Comparison of ENCODE assay signal across 23 mouse cellular contexts in the genomic region with DNA sequence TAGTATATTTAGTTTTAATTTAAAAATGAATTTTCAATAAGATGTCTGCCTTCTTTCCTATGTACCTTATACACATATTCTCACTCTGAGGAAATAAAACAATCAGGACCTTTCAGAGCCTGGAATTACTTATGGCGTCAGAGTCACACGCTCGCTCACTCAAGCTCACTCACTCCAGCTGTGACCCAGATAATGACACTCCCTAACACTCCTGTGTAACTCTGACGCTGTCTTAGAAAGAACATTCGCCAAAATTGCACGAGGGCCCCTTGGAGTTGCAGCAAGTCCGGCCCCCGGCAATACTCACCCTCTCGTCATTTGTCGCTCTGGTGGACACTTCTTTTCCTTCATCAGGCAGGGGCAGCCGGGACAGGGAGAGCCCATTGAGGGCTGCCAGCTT. TPM values are rescaled to one million over a fixed set of nuclear protein-coding genes. Genes with fewer than 3 reads are reported as not detected.
A peak's percentile ranks its signal among the peaks of the same experiment; 100 is the strongest.
DNase-seq lines count a peak whose midpoint lies in the region; ATAC-seq and TF ChIP-seq lines count a peak whose summit lies in the region.
"Had no signal": no experiment of that assay in that cellular context is flagged by ENCODE, and none has a peak within 500 bp of the region (broad histone marks: within the 10 kb centered on the region; RNA-seq: fewer than 3 reads in every experiment).

No protein-coding gene starts in this region.

- peaks cover 11% of the 10 kb centered on the region; the same call in 1 of the 2 replicates for H3K4me1 ChIP-seq in heart, embryonic 12.5 days (replicated peaks)
- no peaks in the 10 kb centered on the region for H3K4me1 ChIP-seq in kidney, embryonic 14.5 days (ENCODE audit: control insufficient read depth, insufficient read depth, low read length)
- H3K4me1 ChIP-seq in lung, postnatal 0 days (ENCODE audit: insufficient read depth, low read depth, low read length), result no peaks in the 10 kb centered on the region; the same call in 1 of the 2 replicates
- H3K4me1 ChIP-seq: forebrain, embryonic 13.5 days; hindbrain, embryonic 10.5 days; limb, embryonic 10.5 days; midbrain, embryonic 15.5 days; neural tube, embryonic 12.5 days had no signal

- 32% methylated on average over 11 of the region's 11 CpGs for WGBS in heart, embryonic 12.5 days
- whole genome bisulfite sequencing in kidney, embryonic 14.5 days, result 29% methylated on average over 11 of the region's 11 CpGs
- WGBS in lung, postnatal 0 days, result 44% methylated on average over 11 of the region's 11 CpGs

- DNase-seq in heart, adult 11 months, result no peak
- no peak for DNase-seq in kidney, adult 9 months
- DNase-seq in lung, postnatal 0 days (ENCODE audit: low spot score), result peak; percentile 74
- DNase-seq in lung, postnatal 14 days, result no peak
- peak; percentile 14 for DNase-seq in lung, postnatal 25 days (ENCODE audit: low spot score)
- DNase-seq: adrenal gland, postnatal 25 days; cerebellum, adult 9-10 months; kidney, postnatal 14 days; liver; thymus, adult 18-20 months had no signal

- no peaks in the 10 kb centered on the region for H3K27me3 ChIP-seq in heart, embryonic 12.5 days (replicated peaks)
- H3K27me3 ChIP-seq in kidney, embryonic 14.5 days (ENCODE audit: control insufficient read depth, insufficient read depth, low read length), result no peaks in the 10 kb centered on the region
- no peaks in the 10 kb centered on the region for H3K27me3 ChIP-seq in lung, postnatal 0 days (replicated peaks; ENCODE audit: insufficient read depth, low read length)
- H3K27me3 ChIP-seq: forebrain, embryonic 13.5 days; intestine, embryonic 15.5 days; liver, embryonic 15.5 days; midbrain, embryonic 15.5 days; neural tube, embryonic 12.5 days had no signal

- no peak for TF ChIP-seq EP300 in lung, postnatal 0 days (IDR thresholded peaks at IDR 0.05)

- peak overlapping the region; percentile 37; the same call in 1 of the 2 replicates for H3K9ac ChIP-seq in heart, embryonic 12.5 days
- H3K9ac ChIP-seq in kidney, embryonic 14.5 days (ENCODE audit: low read depth, low read length), result no peak overlapping the region
- H3K9ac ChIP-seq in lung, postnatal 0 days (replicated peaks; ENCODE audit: low read depth), result no peak overlapping the region
- H3K9ac ChIP-seq: forebrain, embryonic 13.5 days; intestine, embryonic 15.5 days; liver, embryonic 15.5 days; midbrain, embryonic 15.5 days; neural tube, embryonic 12.5 days had no signal

- no peak overlapping the region for H3K4me3 ChIP-seq in heart, embryonic 12.5 days
- H3K4me3 ChIP-seq in kidney, embryonic 14.5 days (ENCODE audit: low read length), result no peak overlapping the region
- no peak overlapping the region for H3K4me3 ChIP-seq in lung, postnatal 0 days (ENCODE audit: low read depth, low read length)
- H3K4me3 ChIP-seq: forebrain, embryonic 13.5 days; hindbrain, embryonic 10.5 days; intestine, embryonic 15.5 days; layer of hippocampus, adult 2 months; limb, embryonic 10.5 days; liver, embryonic 15.5 days; midbrain, embryonic 15.5 days; neural tube, embryonic 12.5 days had no signal

- H3K9me3 ChIP-seq in heart, embryonic 12.5 days (replicated peaks), result no peaks in the 10 kb centered on the region
- no peaks in the 10 kb centered on the region for H3K9me3 ChIP-seq in kidney, embryonic 14.5 days (ENCODE audit: control insufficient read depth, low read length)
- no peaks in the 10 kb centered on the region for H3K9me3 ChIP-seq in lung, postnatal 0 days (ENCODE audit: low read length)
- H3K9me3 ChIP-seq: forebrain, embryonic 13.5 days; hindbrain, embryonic 10.5 days; intestine, embryonic 15.5 days; limb, embryonic 10.5 days; liver, embryonic 15.5 days; midbrain, embryonic 15.5 days; neural tube, embryonic 12.5 days had no signal

- peaks cover 73% of the 10 kb centered on the region for H3K36me3 ChIP-seq in heart, embryonic 12.5 days
- H3K36me3 ChIP-seq in kidney, embryonic 14.5 days (ENCODE audit: control insufficient read depth, insufficient read depth, low read length), result peaks cover 30% of the 10 kb centered on the region; the same call in 1 of the 2 replicates
- peaks cover 38% of the 10 kb centered on the region for H3K36me3 ChIP-seq in lung, postnatal 0 days (ENCODE audit: insufficient read depth, low read length)
- H3K36me3 ChIP-seq: midbrain, embryonic 15.5 days had no signal

- ATAC-seq in heart, embryonic 12.5 days (ENCODE audit: insufficient number of reproducible peaks, low FRiP score), result no peak
- peak; percentile 33; the same call in 1 of the 2 replicates for ATAC-seq in kidney, embryonic 14.5 days (ENCODE audit: low FRiP score, low TSS enrichment)
- ATAC-seq in lung, postnatal 0 days, result peak; percentile 85
- ATAC-seq: CD4-positive, CD25-positive, alpha-beta regulatory T cell, adult 4 months; forebrain, embryonic 13.5 days; hindbrain, embryonic 16.5 days; intestine, embryonic 15.5 days; midbrain, embryonic 15.5 days had no signal

- H3K4me2 ChIP-seq in heart, embryonic 12.5 days, result peak overlapping the region; percentile 51
- no peak overlapping the region for H3K4me2 ChIP-seq in kidney, embryonic 14.5 days (replicated peaks; ENCODE audit: low read depth, low read length)
- H3K4me2 ChIP-seq in lung, postnatal 0 days (replicated peaks; ENCODE audit: low read depth, low read length), result no peak overlapping the region
- H3K4me2 ChIP-seq: forebrain, embryonic 13.5 days; intestine, embryonic 15.5 days; liver, embryonic 15.5 days; midbrain, embryonic 15.5 days; neural tube, embryonic 12.5 days had no signal

- TF ChIP-seq CTCF in lung, postnatal 0 days (IDR thresholded peaks at IDR 0.05), result no peak

- H3K27ac ChIP-seq in heart, embryonic 12.5 days (ENCODE audit: poor library complexity, severe bottlenecking), result peak overlapping the region; percentile 48
- H3K27ac ChIP-seq in kidney, embryonic 14.5 days (ENCODE audit: low read depth, low read length), result no peak overlapping the region
- H3K27ac ChIP-seq in lung, postnatal 0 days (ENCODE audit: low read length), result peak overlapping the region; percentile 52
- H3K27ac ChIP-seq: forebrain, embryonic 13.5 days; hindbrain, embryonic 10.5 days; intestine, embryonic 15.5 days; layer of hippocampus, adult 2 months; limb, embryonic 10.5 days; liver, embryonic 15.5 days; macrophage; midbrain, embryonic 15.5 days; neural tube, embryonic 12.5 days had no signal

RNA-seq across cellular contexts. Expression of a gene that starts 54.0 kb away (rescaled TPM):
- polyA plus RNA-seq in heart, embryonic 12.5 days (2016; fragmentation: Nextera tagmentation; extraction: Ambion mirVana), result 11.7 and 13.3 TPM in 2 replicates
- polyA plus RNA-seq in kidney, embryonic 14.5 days (2014; fragmentation: Nextera tagmentation; extraction: Ambion mirVana), result 5.6 and 7.5 TPM in 2 replicates
- 10.0 and 10.3 TPM in 2 replicates for polyA plus RNA-seq in lung, postnatal 0 days (2015; fragmentation: Nextera tagmentation; extraction: Ambion mirVana)

RNA-seq across cellular contexts. Expression of a gene that starts 55.2 kb away (rescaled TPM):
- 10.9 and 11.2 TPM in 2 replicates for polyA plus RNA-seq in heart, embryonic 12.5 days (2016; fragmentation: Nextera tagmentation; extraction: Ambion mirVana)
- polyA plus RNA-seq in kidney, embryonic 14.5 days (2014; fragmentation: Nextera tagmentation; extraction: Ambion mirVana), result 18.6 and 18.7 TPM in 2 replicates
- polyA plus RNA-seq in lung, postnatal 0 days (2015; fragmentation: Nextera tagmentation; extraction: Ambion mirVana), result 6.2 and 6.7 TPM in 2 replicates

Comparison
In these comparisons a context has a peak if more than half of its experiments do, and no peak if none do; other contexts are left out.
1. DNase-seq: peak in lung, postnatal 0 days (single experiment) and lung, postnatal 25 days (single experiment); none in heart, adult 11 months (single experiment), kidney, adult 9 months (single experiment) and lung, postnatal 14 days (single experiment).